Mouse (Mus musculus): ENCODE measurements around the gene Ppp1r12b.

- TF ChIP-seq CTCF (IDR thresholded peaks at IDR 0.05; ENCODE audit: control insufficient read depth, insufficient read depth, low read length) (no peak), POLR2A (IDR thresholded peaks at IDR 0.05; ENCODE audit: borderline replicate concordance, control insufficient read depth, low read depth, low read length) (no peak)
These were observed 40.2 kb upstream of the Ppp1r12b start for GRCm38 (mm10) chr1:134995954-134996353.

All from bone marrow, adult 2 months (tissue).